Mouse (Mus musculus) lung, adult 2 months (tissue): ENCODE data around the gene Gm6096.

Source experiments
- CTCF ChIP-seq: fragments of 200-500 bp; IDR thresholded peaks from 2 replicates; pipeline ENCODE4 v1.5.1; 2011; ENCODE audit warnings: mild to moderate bottlenecking, low read length, control low read depth; ENCODE audit not compliant: insufficient read depth
- POLR2A ChIP-seq: fragments of 200-500 bp; IDR thresholded peaks from 2 replicates; pipeline ENCODE4 v1.6.1; 2011; ENCODE audit warnings: low read depth, mild to moderate bottlenecking, control low read depth, low read length, borderline replicate concordance; ENCODE audit errors: extremely low read depth

DNA sequence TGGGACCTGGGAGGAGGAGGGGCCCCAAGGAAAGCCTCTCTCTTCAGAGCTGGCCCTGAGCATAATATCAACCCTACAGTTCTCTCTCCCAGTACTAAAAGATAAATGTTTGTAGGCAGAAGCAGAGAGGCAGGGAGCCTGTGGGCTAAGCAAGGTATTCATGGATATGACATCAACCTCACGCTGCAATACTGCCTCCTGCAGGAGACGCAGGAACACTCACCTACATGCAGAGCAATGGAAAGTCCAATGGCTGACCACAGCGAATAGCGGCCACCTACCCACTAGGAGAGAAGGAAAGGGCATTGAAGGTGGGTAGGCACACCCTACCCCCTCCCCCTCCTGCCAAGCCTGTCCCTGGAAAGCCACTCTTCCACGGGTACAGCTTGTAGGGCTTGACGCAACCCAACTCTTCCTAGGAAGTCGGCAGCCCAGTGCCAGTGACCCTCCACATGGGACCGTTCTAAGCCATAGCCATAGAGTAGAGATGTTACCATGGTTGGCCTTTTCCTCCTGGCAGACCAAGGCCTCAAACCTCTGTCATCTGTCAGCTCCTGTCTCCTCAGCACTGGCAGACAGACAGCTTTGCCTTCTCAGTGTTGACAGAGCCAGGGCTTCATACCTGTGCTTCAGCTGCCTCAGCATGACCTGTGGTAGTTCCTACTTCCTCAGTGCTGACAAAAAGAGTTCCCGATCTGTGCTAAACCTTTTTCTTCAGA, 42.7 kb upstream of the Gm6096 start:
- TF ChIP-seq CTCF, result no peak
- no peak for TF ChIP-seq POLR2A
